Mouse (Mus musculus): Measurements from ENCODE around the gene Ttc23l.

GRCm38 (mm10) chr15:10566486-10566885 is 8.0 kb upstream of the Ttc23l start:
- TF ChIP-seq CTCF (IDR thresholded peaks at IDR 0.05; ENCODE audit: extremely low read depth, insufficient read depth, low read length) (no peak), POLR2A (IDR thresholded peaks at IDR 0.05; ENCODE audit: extremely low read depth, insufficient read depth, low read length) (no peak)
